Mouse (Mus musculus): ENCODE measurements at regions not wholly inside any gene's neighbourhood (a gene's known extent, or its start where the extent isn't known, plus 50 kb on each side); places are given as distances from the start of the nearest gene placed in this dataset.

GRCm38 (mm10) chr15:41920270-41920669, 1786.1 kb downstream of the 9330182O14Rik start:
- DNase-seq = no peak

DNA sequence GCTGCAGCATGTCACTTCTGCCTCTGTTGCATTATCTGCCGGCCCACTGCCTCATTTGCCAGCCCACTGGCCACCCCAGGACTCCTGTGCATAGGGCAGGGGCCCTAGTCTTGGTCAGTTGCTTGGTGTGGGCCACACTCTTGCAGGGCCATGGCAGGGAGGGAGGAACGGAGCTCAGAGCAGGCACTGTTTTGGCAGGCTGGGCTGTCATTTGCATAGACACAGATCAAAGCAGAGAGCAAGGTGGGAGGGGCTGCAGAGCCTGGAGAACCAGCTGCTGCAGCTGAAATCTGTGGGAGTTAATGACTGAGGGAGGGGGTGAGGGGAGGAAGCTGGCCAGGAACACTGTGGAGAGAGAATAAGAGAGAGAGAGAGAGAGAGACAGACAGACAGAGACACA, 1802.5 kb downstream of the 9330182O14Rik start:
- no peak for DNase-seq

DNA sequence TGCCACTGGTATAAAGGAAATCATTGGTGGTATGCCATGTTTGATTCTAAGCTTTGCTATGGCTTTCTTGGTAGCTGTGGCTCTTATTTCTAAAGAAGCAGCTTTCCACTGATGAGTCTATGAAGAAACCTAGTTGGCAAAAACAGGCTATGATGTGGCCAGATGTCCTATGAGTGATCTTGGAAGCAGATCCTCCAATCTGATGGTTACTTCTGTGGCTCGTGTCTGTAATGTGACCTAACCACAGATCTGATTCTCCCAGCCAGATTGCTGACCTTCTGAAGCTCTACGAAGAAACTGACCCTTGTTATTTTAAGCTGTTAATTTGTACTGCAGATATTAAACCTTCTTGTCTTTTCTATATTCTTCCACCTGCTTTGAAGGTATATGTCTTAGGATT, 1811.1 kb downstream of the 9330182O14Rik start:
- DNase-seq = no peak

DNA sequence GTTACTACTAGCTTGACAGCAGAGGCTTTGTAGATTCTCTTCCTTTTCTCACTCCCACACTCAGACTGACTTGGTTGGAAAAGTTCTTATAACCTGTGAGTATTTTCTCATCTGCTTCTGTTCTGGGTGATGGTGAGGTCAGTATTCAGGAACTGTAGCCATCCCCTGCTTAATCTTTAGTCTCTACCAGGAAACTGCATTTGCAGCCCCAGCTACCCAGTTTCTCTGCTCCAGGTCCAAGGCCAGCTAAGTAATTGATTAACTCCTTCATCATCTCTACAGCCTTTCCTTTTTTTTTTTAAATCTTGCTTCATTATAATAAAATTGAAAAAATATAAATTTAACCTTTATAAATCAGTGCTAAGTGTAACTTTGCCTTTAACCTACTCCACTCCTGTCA, 1813.7 kb downstream of the 9330182O14Rik start:
- DNase-seq = no peak

- peak; percentile 50 to 59 for DNase-seq
Observed at GRCm38 (mm10) chr15:41948347-41949093, 1814.4 kb downstream of the 9330182O14Rik start.

GRCm38 (mm10) chr15:41949094-41949461, 1814.9 kb downstream of the 9330182O14Rik start:
- no peak for DNase-seq

DNA sequence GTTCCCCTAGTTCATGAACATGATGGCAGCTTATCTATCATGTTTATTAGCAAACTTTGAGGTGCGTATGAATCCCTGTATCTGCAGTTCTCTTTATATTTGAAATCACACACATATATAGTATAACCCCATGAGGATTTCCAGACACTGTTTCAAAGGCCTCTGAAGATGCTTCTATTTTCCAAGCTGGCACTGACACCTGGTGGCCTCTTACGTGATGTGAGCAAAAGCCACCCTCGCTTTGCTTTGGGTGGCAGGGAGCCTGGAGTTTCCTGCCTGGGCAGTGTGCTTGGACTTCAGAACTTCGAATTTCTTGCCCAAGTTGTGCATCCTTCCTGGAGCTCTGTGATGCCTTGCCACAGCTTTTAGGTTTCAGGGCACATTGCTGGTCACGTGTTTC, 1817.1 kb downstream of the 9330182O14Rik start:
- peak; percentile 30 to 34 for DNase-seq

DNA sequence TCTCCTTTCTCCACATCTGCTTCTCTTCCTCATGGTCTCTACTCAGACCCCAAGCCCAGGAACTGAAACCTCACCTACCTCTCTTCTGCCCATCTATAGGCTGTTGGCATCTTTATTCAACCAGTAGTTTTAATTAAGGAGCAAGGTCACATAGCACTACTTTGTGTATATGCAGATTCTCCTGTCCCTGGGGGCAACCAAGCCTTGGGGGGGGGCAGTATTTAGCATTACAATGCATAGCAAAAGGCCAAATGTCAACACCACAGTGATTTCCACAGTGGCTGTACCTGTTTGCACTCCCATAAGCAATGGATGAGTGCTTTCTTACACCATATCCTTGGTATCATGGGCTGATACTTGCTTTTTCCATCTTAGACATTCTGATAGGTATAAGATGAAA, 1826.4 kb downstream of the 9330182O14Rik start:
- DNase-seq = no peak

GRCm38 (mm10) chr15:41970877-41971276, 1836.7 kb downstream of the 9330182O14Rik start:
- DNase-seq = no peak

GRCm38 (mm10) chr15:41973263-41973662, 1839.1 kb downstream of the 9330182O14Rik start:
- peak; percentile 95 to 96 for DNase-seq

DNA sequence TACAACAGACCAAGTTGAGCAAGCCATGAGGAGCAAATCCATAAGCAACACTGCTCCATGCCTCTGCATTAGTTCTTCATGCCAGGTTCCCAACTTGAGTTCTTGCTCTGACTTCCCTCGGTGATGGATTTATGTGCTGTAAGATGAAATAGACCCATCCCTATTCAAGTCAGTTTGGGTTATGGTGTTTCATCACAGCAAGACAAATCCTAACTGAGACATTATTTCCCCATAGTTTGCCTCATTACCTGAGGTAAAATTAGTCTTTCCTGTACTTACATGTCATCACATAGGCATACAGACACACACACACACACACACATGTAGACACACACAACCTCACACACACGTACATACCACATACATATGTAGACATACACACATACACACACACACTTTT, 1843.0 kb downstream of the 9330182O14Rik start:
- no peak for DNase-seq

DNA sequence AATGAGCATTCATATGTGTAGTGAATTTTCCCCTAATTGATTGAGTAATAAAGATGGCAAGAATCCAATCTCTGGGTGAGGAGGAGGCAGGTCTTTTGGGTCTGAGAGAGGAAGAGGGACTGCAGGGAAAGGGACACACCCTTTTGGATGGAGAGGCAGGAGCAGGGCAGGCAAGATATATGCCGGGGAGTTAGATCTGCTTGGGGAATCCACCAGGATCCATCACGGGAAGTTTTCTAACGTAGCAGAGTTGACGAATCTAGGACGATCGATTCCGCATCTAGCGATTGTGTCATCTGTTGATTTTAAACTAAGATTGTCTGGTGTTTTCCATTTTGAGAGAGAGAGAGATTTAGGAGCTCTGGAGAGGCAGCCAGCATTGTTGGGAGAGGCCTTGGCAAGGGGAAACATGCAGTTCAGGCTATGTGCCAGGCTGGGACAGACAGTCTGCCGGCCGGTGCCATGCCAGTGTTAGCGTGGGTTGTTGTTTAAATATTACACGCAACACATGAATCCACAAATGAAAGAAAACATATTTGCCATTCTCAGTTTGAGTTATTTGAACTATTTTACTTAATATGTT, 1843.6 kb downstream of the 9330182O14Rik start:
- peak; percentile 87 to 91 for DNase-seq

GRCm38 (mm10) chr15:41983261-41983660, 1849.1 kb downstream of the 9330182O14Rik start:
- no peak for DNase-seq

GRCm38 (mm10) chr15:41984267-41984666, 1850.1 kb downstream of the 9330182O14Rik start:
- DNase-seq = no peak

DNA sequence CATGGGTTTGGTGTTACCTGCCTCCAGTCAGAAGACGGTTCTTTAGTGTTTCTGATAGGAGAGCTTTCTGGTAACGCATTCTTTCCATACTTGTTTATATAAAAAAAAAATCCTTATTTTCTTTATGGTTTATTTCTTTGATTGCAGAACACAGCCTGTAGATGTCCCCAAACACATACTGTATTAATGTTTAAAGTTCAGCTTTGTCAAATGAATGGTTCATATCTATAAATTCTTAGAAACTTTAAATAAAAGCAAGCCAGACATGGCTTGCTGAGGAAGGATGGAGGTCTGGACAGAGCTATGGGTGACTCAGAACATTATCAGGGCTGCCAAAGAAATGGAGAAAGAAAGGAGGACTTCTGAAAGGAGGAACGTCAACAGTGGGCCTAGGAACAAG, 1852.1 kb downstream of the 9330182O14Rik start:
- no peak for DNase-seq

- no peak for DNase-seq
Observed at GRCm38 (mm10) chr15:41989065-41989464, 1854.9 kb downstream of the 9330182O14Rik start.

DNA sequence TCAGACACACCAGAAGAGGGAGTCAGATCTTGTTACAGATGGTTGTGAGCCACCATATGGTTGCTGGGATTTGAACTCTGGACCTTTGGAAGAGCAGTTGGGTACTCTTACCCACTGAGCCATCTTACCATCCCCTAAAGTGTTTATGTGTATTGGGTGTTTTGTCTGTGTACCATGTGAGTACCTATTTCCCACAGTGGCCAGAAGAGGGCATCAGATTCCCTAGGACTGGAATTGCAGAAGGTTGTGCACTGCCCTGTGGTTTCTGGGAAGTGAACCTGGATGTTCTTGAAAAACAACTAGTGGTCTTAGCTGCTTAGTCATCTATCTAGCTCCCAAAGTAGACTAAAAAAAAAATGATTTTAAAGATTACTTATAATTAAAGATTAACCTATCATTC, 1857.7 kb downstream of the 9330182O14Rik start:
- DNase-seq = no peak

DNA sequence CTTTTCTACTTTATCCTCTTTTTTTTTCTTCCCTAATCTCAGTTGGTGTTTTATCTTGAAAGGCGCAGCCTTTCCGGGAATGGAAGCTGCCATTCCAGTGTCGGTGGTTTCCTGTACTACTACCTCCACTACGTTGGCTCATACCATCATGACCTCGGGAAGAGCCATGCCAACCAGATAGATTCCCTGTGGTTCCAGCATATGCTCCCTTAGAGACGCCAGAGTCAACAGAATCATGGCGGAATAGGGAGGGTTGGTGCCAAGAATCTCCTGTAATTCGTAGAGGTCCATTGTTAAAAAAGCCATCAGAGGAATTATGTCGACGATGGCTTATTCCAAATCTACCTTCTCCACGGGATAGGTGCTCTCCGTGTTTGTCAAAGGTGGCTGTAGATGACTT, 1898.1 kb downstream of the 9330182O14Rik start:
- peak; percentile 39 to 55 for DNase-seq

DNA sequence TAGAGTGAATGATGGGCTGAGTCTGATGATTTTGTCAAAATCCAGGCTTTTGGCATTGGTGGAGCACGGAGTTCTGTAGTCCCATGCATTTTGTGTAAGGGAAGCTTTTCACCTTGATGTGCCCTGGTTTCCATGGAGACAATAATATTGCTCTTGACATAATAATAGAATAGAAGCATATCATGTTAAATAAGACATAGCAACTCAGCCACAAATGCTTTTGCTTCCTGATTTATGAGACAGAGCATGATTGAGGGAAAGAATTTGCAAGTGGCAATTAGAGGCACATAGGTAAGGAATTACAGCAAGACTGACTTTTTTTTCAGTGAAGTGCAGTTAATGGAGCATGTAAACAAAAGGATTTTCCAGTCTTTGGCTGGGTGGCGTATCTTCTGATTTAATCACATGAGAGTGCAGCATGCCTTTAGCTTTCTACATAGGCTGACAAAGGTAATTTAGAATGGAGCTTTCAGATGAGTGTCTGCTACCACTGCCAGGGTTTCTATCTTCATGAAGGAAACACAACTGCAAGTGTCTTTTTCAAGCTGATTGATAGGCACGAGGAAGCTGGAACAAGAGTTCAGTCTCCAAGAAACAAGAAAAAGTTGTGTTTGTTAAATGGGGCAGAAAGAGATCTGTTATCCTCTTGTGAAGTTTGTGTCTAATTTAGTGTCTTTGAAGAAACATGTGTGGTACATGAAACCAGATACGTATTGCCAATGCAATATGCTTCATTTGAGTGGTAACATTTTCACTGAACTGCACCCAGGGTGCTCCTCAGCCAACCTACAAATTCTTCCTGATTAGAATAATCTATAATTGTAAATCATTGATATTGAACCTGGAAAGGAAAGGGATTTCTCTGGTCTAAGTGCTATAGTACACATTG, 1913.2 kb downstream of the 9330182O14Rik start:
- no peak for DNase-seq

DNA sequence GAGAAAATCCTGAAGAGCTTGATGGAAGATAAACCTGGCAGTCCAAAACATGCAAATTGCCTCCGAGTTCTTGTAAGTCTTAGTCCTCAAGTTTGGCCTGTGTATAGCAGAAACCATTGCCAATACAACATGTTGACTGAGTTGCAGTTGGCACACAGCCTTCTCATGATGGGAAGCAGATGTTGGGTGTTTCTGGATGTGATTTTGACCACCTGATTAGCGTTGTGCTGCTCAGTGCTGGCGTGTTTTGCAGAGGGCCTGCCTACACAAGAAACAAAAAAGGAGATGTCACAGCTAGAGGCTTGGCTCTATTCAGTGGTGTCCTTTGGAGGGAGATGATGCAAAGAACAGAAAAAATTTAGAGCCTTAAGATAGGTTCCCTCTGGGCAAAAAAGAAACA, 1922.6 kb downstream of the 9330182O14Rik start:
- DNase-seq = peak; percentile 69 to 82

GRCm38 (mm10) chr15:42068207-42068831, 1934.2 kb downstream of the 9330182O14Rik start:
- peak; percentile 91 to 95 for DNase-seq

GRCm38 (mm10) chr15:42069072-42069471, 1934.9 kb downstream of the 9330182O14Rik start:
- DNase-seq = peak; percentile 60 to 65

DNA sequence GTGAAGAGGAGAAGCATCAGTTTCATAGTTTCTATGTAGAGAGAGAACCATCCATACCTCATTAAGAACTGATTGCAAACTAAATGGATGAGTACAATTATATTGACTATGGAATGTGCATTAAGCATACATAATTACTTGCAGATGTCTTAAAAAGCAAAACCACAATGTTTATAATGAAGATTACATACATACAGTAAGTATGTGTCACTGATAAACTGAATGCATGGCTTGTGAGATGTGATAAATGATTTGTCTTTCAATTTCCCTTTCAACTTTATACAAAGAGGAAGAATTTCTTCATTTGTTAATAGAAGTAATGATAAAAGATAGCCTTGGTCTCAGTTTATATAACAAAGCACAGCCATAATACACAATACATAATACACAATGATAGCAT, 1939.3 kb downstream of the 9330182O14Rik start:
- no peak for DNase-seq
